ENCODE assay signal across 9 mouse cellular contexts in genomic region chr2:125781006-125781405, GRCm38 (mm10). TPM values are rescaled to one million over a fixed set of nuclear protein-coding genes. Genes with fewer than 3 reads are reported as not detected.
DNase-seq lines count a peak whose midpoint lies in the region; ATAC-seq lines count a peak whose summit lies in the region.
"Had no signal": no experiment of that assay in that cellular context is flagged by ENCODE, and none has a peak within 500 bp of the region (broad histone marks: within the 10 kb centered on the region; RNA-seq: fewer than 3 reads in every experiment).

No protein-coding gene starts in this region.

- H3K9me3 ChIP-seq in heart, embryonic 13.5 days: no peaks in the 10 kb centered on the region
- H3K9me3 ChIP-seq in neural tube, embryonic 12.5 days: no peaks in the 10 kb centered on the region
- H3K9me3 ChIP-seq in limb, embryonic 15.5 days: no peaks in the 10 kb centered on the region

- WGBS in heart, embryonic 13.5 days: 75% methylated on average over 2 of the region's 2 CpGs
- WGBS in neural tube, embryonic 12.5 days: 87% methylated on average over 2 of the region's 2 CpGs
- 50% methylated on average over 2 of the region's 2 CpGs for WGBS in limb, embryonic 15.5 days

- peak overlapping the region; percentile 93 for H3K9ac ChIP-seq in heart, embryonic 13.5 days
- H3K9ac ChIP-seq in neural tube, embryonic 12.5 days: no peak overlapping the region
- H3K9ac ChIP-seq in limb, embryonic 15.5 days: no peak overlapping the region

- H3K4me1 ChIP-seq in heart, embryonic 13.5 days: peaks cover 30% of the 10 kb centered on the region
- H3K4me1 ChIP-seq in neural tube, embryonic 12.5 days: peaks cover 21% of the 10 kb centered on the region
- H3K4me1 ChIP-seq in limb, embryonic 15.5 days: peaks cover 13% of the 10 kb centered on the region

- H3K4me3 ChIP-seq in heart, embryonic 13.5 days: peak overlapping the region; percentile 84
- no peak overlapping the region for H3K4me3 ChIP-seq in neural tube, embryonic 12.5 days
- H3K4me3 ChIP-seq in limb, embryonic 15.5 days: peak overlapping the region; percentile 89; the same call in 1 of the 2 replicates

- intact Hi-C loops in heart, postnatal 10 days (cut with DNase I): loop anchor here (5.0 kb wide), 1 partner anchor 109 kb away; the partner anchor contains the start of gene Eid1

- H3K36me3 ChIP-seq in heart, embryonic 13.5 days: 0 out of 2 replicates have a peak, but pooled peaks cover 5% of the 10 kb centered on the region
- H3K36me3 ChIP-seq in neural tube, embryonic 12.5 days: peaks cover 5% of the 10 kb centered on the region; the same call in 1 of the 2 replicates
- no peaks in the 10 kb centered on the region for H3K36me3 ChIP-seq in limb, embryonic 15.5 days

- ATAC-seq in heart, embryonic 13.5 days (ENCODE audit: extremely low read depth, insufficient number of reproducible peaks, low FRiP score, low TSS enrichment): no peak
- ATAC-seq in neural tube, embryonic 12.5 days (ENCODE audit: low FRiP score, low read depth): no peak
- ATAC-seq in limb, embryonic 15.5 days (ENCODE audit: insufficient number of reproducible peaks, low FRiP score, low TSS enrichment, low read depth): no peak
- no peak for ATAC-seq in megakaryocyte, adult 5-6 weeks (ENCODE audit: poor library complexity, severe bottlenecking)

- no peak overlapping the region for H3K27ac ChIP-seq in heart, embryonic 13.5 days (replicated peaks)
- no peak overlapping the region for H3K27ac ChIP-seq in neural tube, embryonic 12.5 days
- no peak overlapping the region for H3K27ac ChIP-seq in limb, embryonic 15.5 days

- no peak for DNase-seq in heart, postnatal 10 days
- DNase-seq in neural tube, embryonic 10.5 days (ENCODE audit: extremely low spot score, low spot score): no peak
- DNase-seq in gastrocnemius, postnatal 25 days: no peak
- no peak for DNase-seq in layer of hippocampus, postnatal 25 days (ENCODE audit: extremely low spot score in 1 of 2, low spot score in 1 of 2)
- DNase-seq: adrenal gland, postnatal 36 days had no signal

- H3K4me2 ChIP-seq in heart, embryonic 13.5 days: peak overlapping the region; percentile 86
- peak overlapping the region; percentile 67 for H3K4me2 ChIP-seq in neural tube, embryonic 12.5 days (replicated peaks)
- peak overlapping the region; percentile 54 for H3K4me2 ChIP-seq in limb, embryonic 15.5 days

- H3K27me3 ChIP-seq in heart, embryonic 13.5 days (replicated peaks): no peaks in the 10 kb centered on the region
- H3K27me3 ChIP-seq in neural tube, embryonic 12.5 days (replicated peaks): no peaks in the 10 kb centered on the region
- H3K27me3 ChIP-seq in limb, embryonic 15.5 days: no peaks in the 10 kb centered on the region

RNA-seq across cellular contexts. Expression of gene Secisbp2l, which starts 1.7 kb away (rescaled TPM):
- polyA plus RNA-seq in heart, embryonic 13.5 days (2015; fragmentation: Nextera tagmentation; extraction: Ambion mirVana): 11.1 and 11.2 TPM in 2 replicates
- 10 to 100 TPM; 35.2 to 35.9 TPM for total RNA-seq in heart, postnatal 10 days (2021)
- polyA plus RNA-seq in neural tube, embryonic 12.5 days (2016; fragmentation: Nextera tagmentation; extraction: Ambion mirVana): 29.3 and 31.6 TPM in 2 replicates
- polyA plus RNA-seq in limb, embryonic 15.5 days (2015; fragmentation: Nextera tagmentation; extraction: Ambion mirVana): 18.1 and 19.9 TPM in 2 replicates
- 19.1 and 20.8 TPM in 2 replicates for total RNA-seq in megakaryocyte, adult 5-6 weeks (2015)
- 28.1 and 35.0 TPM in 2 replicates for total RNA-seq in megakaryocyte, adult 5-6 weeks (2017)
- 10 to 100 TPM; 15.6 to 17.5 TPM for total RNA-seq in gastrocnemius, postnatal 25 days (2021)
- total RNA-seq in layer of hippocampus, postnatal 25 days (2021): 100 to 1,000 TPM; 107 to 116 TPM

RNA-seq across cellular contexts. Expression of gene Shc4, which starts 57.1 kb away (rescaled TPM):
- polyA plus RNA-seq in heart, embryonic 13.5 days (2015; fragmentation: Nextera tagmentation; extraction: Ambion mirVana): 0.64 and 1.7 TPM in 2 replicates
- under 1 TPM; 0.77 TPM for total RNA-seq in heart, postnatal 10 days (2021)
- 3.7 and 5.2 TPM in 2 replicates for polyA plus RNA-seq in neural tube, embryonic 12.5 days (2016; fragmentation: Nextera tagmentation; extraction: Ambion mirVana)
- polyA plus RNA-seq in limb, embryonic 15.5 days (2015; fragmentation: Nextera tagmentation; extraction: Ambion mirVana): 1.8 TPM in 2 replicates
- 0.13 and 0.46 TPM in 2 replicates for total RNA-seq in megakaryocyte, adult 5-6 weeks (2015)
- 0.07 and 0.16 TPM in 2 replicates for total RNA-seq in megakaryocyte, adult 5-6 weeks (2017)
- total RNA-seq in gastrocnemius, postnatal 25 days (2021): 1 to 10 TPM; 1.9 to 2.0 TPM
- total RNA-seq in layer of hippocampus, postnatal 25 days (2021): 1 to 10 TPM; 4.3 to 4.5 TPM
